Mouse (Mus musculus): Measurements from ENCODE around the gene Smco4.

DNA sequence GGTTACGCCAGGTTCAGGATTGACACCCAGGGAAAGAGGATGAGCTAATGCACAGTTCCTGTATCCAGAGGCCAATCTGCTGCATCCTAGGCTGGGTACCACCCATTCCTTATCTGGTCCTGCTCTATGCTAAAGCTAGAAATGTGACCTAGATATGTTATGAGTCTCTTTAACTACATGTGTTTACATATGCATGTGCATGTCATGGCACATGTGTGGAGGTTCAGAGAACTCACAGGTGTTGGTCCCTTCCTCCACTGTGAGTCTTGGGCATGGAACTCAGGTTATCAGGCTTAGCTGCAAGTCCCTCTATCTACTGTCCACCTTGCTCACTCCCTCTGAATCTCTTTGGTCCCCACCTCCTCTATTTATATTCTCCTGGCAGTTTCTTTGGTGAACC, 92.7 kb downstream of the Smco4 start:
- TF ChIP-seq CTCF (IDR thresholded peaks at IDR 0.05; ENCODE audit: extremely low read depth, insufficient read length, insufficient replicate concordance, low read depth, low read length) (no peak), POLR2A (IDR thresholded peaks at IDR 0.05; ENCODE audit: low read depth, low read length) (no peak)

Data from small intestine, adult 2 months (tissue).